Mouse (Mus musculus): ENCODE measurements around the gene Cds2. TPM values are rescaled to one million over a fixed set of nuclear protein-coding genes. Genes with fewer than 3 reads are reported as not detected.
"Not testable (repeated sequence)": the region's sequence is repeated elsewhere in the genome, so short reads cannot be mapped to it uniquely, and the experiment has no call there.

The Cds2 gene
- polyA plus RNA-seq, 1 experiment from 2014 or later, result 57.8 TPM

GRCm38 (mm10) chr2:132283236-132284070 is 20.5 kb downstream of the Cds2 start:
- Histone ChIP-seq H3K9me3 (replicated peaks) (0 out of 2 replicates have a peak, but pooled peaks cover 3% of the 10 kb centered on the region), H3K4me1 (peaks cover 32% of the 10 kb centered on the region), H3K27ac (replicated peaks) (peak overlapping the region; percentile 23; the same call in 1 of the 2 replicates), H3K4me3 (replicated peaks) (no peak overlapping the region), H3K9ac (replicated peaks) (no peak overlapping the region), H3K4me2 (no peak overlapping the region), H3K27me3 (replicated peaks) (no peaks in the 10 kb centered on the region), H3K36me3 (no peaks in the 10 kb centered on the region)
- ATAC-seq (ENCODE audit: low FRiP score), result no peak
- 57% methylated on average over 15 of the region's 15 CpGs for WGBS

GRCm38 (mm10) chr2:132284492-132285139 is 21.7 kb downstream of the Cds2 start:
- Histone ChIP-seq H3K27me3 (replicated peaks) (no peaks in the 10 kb centered on the region), H3K4me1 (peaks cover 28% of the 10 kb centered on the region), H3K9ac (replicated peaks) (no peak overlapping the region), H3K9me3 (replicated peaks) (0 out of 2 replicates have a peak, but pooled peaks cover 3% of the 10 kb centered on the region), H3K4me3 (replicated peaks) (no peak overlapping the region), H3K27ac (replicated peaks) (peak overlapping the region; percentile 45), H3K4me2 (peak overlapping the region; percentile 15; the same call in 1 of the 2 replicates), H3K36me3 (no peaks in the 10 kb centered on the region)
- WGBS, result 90% methylated on average over 12 of the region's 12 CpGs
- no peak for ATAC-seq (ENCODE audit: low FRiP score)

- H3K27me3 ChIP-seq (replicated peaks); H3K4me2 ChIP-seq; ATAC-seq (ENCODE audit: low FRiP score); H3K9me3 ChIP-seq (replicated peaks); H3K36me3 ChIP-seq; H3K4me3 ChIP-seq (replicated peaks); H3K9ac ChIP-seq (replicated peaks): not testable (repeated sequence)
- H3K27ac ChIP-seq (replicated peaks), result peak overlapping the region; percentile 45; the same call in 1 of the 2 replicates
- H3K4me1 ChIP-seq, result peaks cover 27% of the 10 kb centered on the region
- 89% methylated on average over 5 of the region's 5 CpGs for WGBS
Observed at GRCm38 (mm10) chr2:132285722-132286121, 22.8 kb downstream of the Cds2 start.

- no peak overlapping the region for H3K9ac ChIP-seq (replicated peaks)
- H3K9me3 ChIP-seq (replicated peaks), result 0 out of 2 replicates have a peak, but pooled peaks cover 3% of the 10 kb centered on the region
- H3K36me3 ChIP-seq, result no peaks in the 10 kb centered on the region
- WGBS, result 83% methylated on average over 9 of the region's 9 CpGs
- peaks cover 32% of the 10 kb centered on the region for H3K4me1 ChIP-seq
- ATAC-seq (ENCODE audit: low FRiP score), result no peak
- H3K27me3 ChIP-seq (replicated peaks), result no peaks in the 10 kb centered on the region
- H3K4me3 ChIP-seq (replicated peaks), result no peak overlapping the region
- no peak overlapping the region for H3K27ac ChIP-seq (replicated peaks)
- H3K4me2 ChIP-seq, result no peak overlapping the region
Observed at GRCm38 (mm10) chr2:132286376-132287076, 23.6 kb downstream of the Cds2 start.

- 86% methylated on average over 5 of the region's 7 CpGs for WGBS
- H3K4me3 ChIP-seq (replicated peaks); H3K9me3 ChIP-seq (replicated peaks); H3K36me3 ChIP-seq; H3K27me3 ChIP-seq (replicated peaks); H3K4me2 ChIP-seq; H3K27ac ChIP-seq (replicated peaks); H3K9ac ChIP-seq (replicated peaks); ATAC-seq (ENCODE audit: low FRiP score): not testable (repeated sequence)
- peaks cover 24% of the 10 kb centered on the region for H3K4me1 ChIP-seq
Observed at GRCm38 (mm10) chr2:132289213-132289612, 26.3 kb downstream of the Cds2 start.

- Histone ChIP-seq H3K36me3 (peaks cover 17% of the 10 kb centered on the region), H3K9me3 (replicated peaks) (0 out of 2 replicates have a peak, but pooled peaks cover 3% of the 10 kb centered on the region), H3K4me1 (peaks cover 19% of the 10 kb centered on the region), H3K4me3 (replicated peaks) (no peak overlapping the region), H3K4me2 (no peak overlapping the region), H3K9ac (replicated peaks) (no peak overlapping the region), H3K27me3 (replicated peaks) (no peaks in the 10 kb centered on the region), H3K27ac (replicated peaks) (no peak overlapping the region)
- ATAC-seq (ENCODE audit: low FRiP score), result no peak
- WGBS, result 78% methylated on average over 6 of the region's 6 CpGs
Observed at GRCm38 (mm10) chr2:132290808-132291207, 27.9 kb downstream of the Cds2 start.

- H3K9ac ChIP-seq (replicated peaks), result no peak overlapping the region
- no peak overlapping the region for H3K4me3 ChIP-seq (replicated peaks)
- H3K27ac ChIP-seq (replicated peaks), result no peak overlapping the region
- WGBS, result 81% methylated on average over 3 of the region's 3 CpGs
- peaks cover 21% of the 10 kb centered on the region for H3K36me3 ChIP-seq
- H3K9me3 ChIP-seq (replicated peaks), result 0 out of 2 replicates have a peak, but pooled peaks cover 3% of the 10 kb centered on the region
- peaks cover 19% of the 10 kb centered on the region for H3K4me1 ChIP-seq
- H3K4me2 ChIP-seq, result no peak overlapping the region
- no peak for ATAC-seq (ENCODE audit: low FRiP score)
- H3K27me3 ChIP-seq (replicated peaks), result no peaks in the 10 kb centered on the region
Observed at GRCm38 (mm10) chr2:132291265-132291664, 28.3 kb downstream of the Cds2 start.

- 0 out of 2 replicates have a peak, but pooled peaks cover 1% of the 10 kb centered on the region for H3K9me3 ChIP-seq (replicated peaks)
- H3K4me1 ChIP-seq, result peaks cover 19% of the 10 kb centered on the region
- H3K4me3 ChIP-seq (replicated peaks), result no peak overlapping the region
- WGBS, result 40% methylated on average over 4 of the region's 4 CpGs
- no peak overlapping the region for H3K4me2 ChIP-seq
- H3K27ac ChIP-seq (replicated peaks), result no peak overlapping the region
- no peak for ATAC-seq (ENCODE audit: low FRiP score)
- H3K27me3 ChIP-seq (replicated peaks), result no peaks in the 10 kb centered on the region
- peaks cover 23% of the 10 kb centered on the region for H3K36me3 ChIP-seq
- H3K9ac ChIP-seq (replicated peaks), result no peak overlapping the region
Observed at GRCm38 (mm10) chr2:132292083-132292482, 29.1 kb downstream of the Cds2 start.

- no peak overlapping the region for H3K4me3 ChIP-seq (replicated peaks)
- no peak overlapping the region for H3K4me2 ChIP-seq
- WGBS, result 95% methylated on average over 10 of the region's 10 CpGs
- H3K27ac ChIP-seq (replicated peaks), result no peak overlapping the region
- no peak for ATAC-seq (ENCODE audit: low FRiP score)
- no peaks in the 10 kb centered on the region for H3K27me3 ChIP-seq (replicated peaks)
- H3K4me1 ChIP-seq, result peaks cover 19% of the 10 kb centered on the region
- no peak overlapping the region for H3K9ac ChIP-seq (replicated peaks)
- peaks cover 39% of the 10 kb centered on the region for H3K36me3 ChIP-seq
- H3K9me3 ChIP-seq (replicated peaks), result no peaks in the 10 kb centered on the region
Observed at GRCm38 (mm10) chr2:132293694-132294450, 30.9 kb downstream of the Cds2 start.

- Histone ChIP-seq H3K27me3 (replicated peaks) (no peaks in the 10 kb centered on the region), H3K4me1 (no peaks in the 10 kb centered on the region), H3K27ac (replicated peaks) (no peak overlapping the region), H3K4me3 (replicated peaks) (no peak overlapping the region), H3K36me3 (peaks cover 68% of the 10 kb centered on the region), H3K9me3 (replicated peaks) (no peaks in the 10 kb centered on the region), H3K4me2 (no peak overlapping the region), H3K9ac (replicated peaks) (no peak overlapping the region)
- no peak for ATAC-seq (ENCODE audit: low FRiP score)
- WGBS, result 94% methylated on average over 4 of the region's 4 CpGs
Observed at GRCm38 (mm10) chr2:132298250-132298649, 35.3 kb downstream of the Cds2 start.

GRCm38 (mm10) chr2:132301436-132301835 is 38.5 kb downstream of the Cds2 start:
- no peaks in the 10 kb centered on the region for H3K9me3 ChIP-seq (replicated peaks)
- 94% methylated on average over 4 of the region's 4 CpGs for WGBS
- H3K27me3 ChIP-seq (replicated peaks), result no peaks in the 10 kb centered on the region
- H3K4me2 ChIP-seq, result no peak overlapping the region
- no peak overlapping the region for H3K27ac ChIP-seq (replicated peaks)
- H3K4me1 ChIP-seq, result no peaks in the 10 kb centered on the region
- no peak overlapping the region for H3K4me3 ChIP-seq (replicated peaks)
- no peak overlapping the region for H3K9ac ChIP-seq (replicated peaks)
- peaks cover 70% of the 10 kb centered on the region for H3K36me3 ChIP-seq
- ATAC-seq (ENCODE audit: low FRiP score), result no peak

Data from neural tube, embryonic 15.5 days (tissue).